Mouse (Mus musculus) layer of hippocampus, adult 9-10 months (tissue): ENCODE results near the gene Nlrp5.
"Not testable (repeated sequence)": the region's sequence is repeated elsewhere in the genome, so short reads cannot be mapped to it uniquely, and the experiment has no call there.

Experiments used
- DNase-seq: peaks from one replicate; pipeline ENCODE4 v3.0.0; 2022; ENCODE audit warnings: low spot score

Nlrp5 gene

GRCm38 (mm10) chr7:23385589-23385988 is at the start of gene Nlrp5:
TSS of gene Nlrp5 (plus strand) at chr7:23385889.
- DNase-seq = no peak

- not testable (repeated sequence) for DNase-seq
Observed at GRCm38 (mm10) chr7:23358311-23358710, 27.4 kb upstream of the Nlrp5 start.

DNA sequence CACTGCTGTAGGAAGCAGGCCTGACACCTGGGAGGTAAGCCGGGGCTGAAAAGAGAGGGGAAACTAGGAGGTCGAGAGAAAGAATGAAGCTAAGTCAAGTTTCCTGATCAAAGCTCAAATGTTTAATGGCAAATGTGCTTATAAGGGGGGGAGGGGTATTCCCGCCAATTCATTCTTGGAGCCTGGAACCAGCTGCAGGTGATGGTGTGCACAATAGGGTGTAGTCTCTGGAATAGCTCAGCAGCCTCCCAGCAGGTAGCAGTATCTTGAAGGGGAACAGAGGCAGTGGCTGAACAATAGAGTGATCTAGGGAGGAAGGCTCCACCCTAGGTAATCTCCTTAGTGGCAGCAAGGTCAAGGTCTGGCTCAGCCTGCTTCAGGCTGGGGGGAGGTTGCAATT is 84.5 kb downstream of the Nlrp5 start:
- not testable (repeated sequence) for DNase-seq

- not testable (repeated sequence) for DNase-seq
Observed at GRCm38 (mm10) chr7:23470832-23471231, 85.1 kb downstream of the Nlrp5 start.

DNA sequence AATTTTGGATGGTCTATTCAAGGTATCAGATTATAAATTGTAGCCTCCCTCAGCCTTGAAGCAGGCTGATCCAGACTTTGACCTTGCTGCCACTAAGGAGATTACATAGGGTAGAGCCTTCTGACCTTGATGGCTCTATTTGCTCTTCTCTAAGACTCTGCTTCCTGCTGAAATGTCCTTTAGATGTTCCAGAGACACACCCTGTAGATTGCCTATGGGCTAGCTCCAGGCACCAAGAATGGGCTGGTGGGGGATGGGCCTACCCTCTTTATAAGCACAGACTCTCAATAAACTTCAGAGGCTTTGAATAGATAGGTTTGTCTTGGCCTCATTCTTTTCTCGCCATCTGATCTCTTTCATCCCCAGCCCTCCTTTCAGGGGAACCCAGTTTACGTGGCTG is 87.2 kb downstream of the Nlrp5 start:
- DNase-seq = not testable (repeated sequence)
